Mouse (Mus musculus) liver, embryonic 14.5 days (tissue): ENCODE measurements around the gene Aldh1a1. TPM values are rescaled to one million over a fixed set of nuclear protein-coding genes. Genes with fewer than 3 reads are reported as not detected.

Experiments used
- ATAC-seq: fragments of 200-750 bp; cut with Nextera tagmentation; 2 replicates; pipeline ENCODE4 v1.8.0; 2017; ENCODE audit warnings: moderate number of reproducible peaks, mild to moderate bottlenecking, moderate library complexity; ENCODE audit not compliant: insufficient read depth
- DNase-seq, 3 experiments: peaks; one replicate each; pipeline ENCODE4 v3.0.0-alpha.2; 2012 to 2013; ENCODE audit warnings: low read depth in 3 of 3, low spot score in 3 of 3
- H3K27ac ChIP-seq: fragments of 300-500 bp; sonication (generic); 2 replicates; pipeline ENCODE4 v1.5.1; 2014; ENCODE audit warnings: moderate library complexity, mild to moderate bottlenecking, control low read depth, inconsistent platforms
- H3K27me3 ChIP-seq: fragments of 300-500 bp; sonication (generic); 2 replicates; pipeline ENCODE4 v1.6.1; 2014; ENCODE audit warnings: mild to moderate bottlenecking, low read length, moderate library complexity; ENCODE audit not compliant: control insufficient read depth, insufficient read depth
- H3K36me3 ChIP-seq: fragments of 300-500 bp; sonication (generic); replicated peaks from 2 replicates; pipeline ENCODE4 v1.6.1; 2014; ENCODE audit warnings: low read depth; ENCODE audit not compliant: control insufficient read depth, insufficient read depth
- H3K4me1 ChIP-seq, 2 experiments: fragments of 200-500 bp in 1 of 2; fragments of 300-500 bp in 1 of 2; sonication (generic) in 1 of 2; replicated peaks; 2 replicates each; pipeline ENCODE4 v1.6.1; 2012 to 2014; ENCODE audit warnings: antibody characterized with exemption in 1 of 2, inconsistent platforms in 1 of 2, low read length in 1 of 2; ENCODE audit not compliant: control insufficient read depth in 2 of 2, insufficient read depth in 2 of 2
- H3K4me2 ChIP-seq: fragments of 300-500 bp; sonication (generic); 2 replicates; pipeline ENCODE4 v1.6.1; 2014; ENCODE audit warnings: low read depth, mild to moderate bottlenecking, control low read depth, moderate library complexity
- H3K4me3 ChIP-seq, 2 experiments: fragments of 200-500 bp in 1 of 2; fragments of 300-500 bp in 1 of 2; sonication (generic) in 1 of 2; 2 replicates each; pipeline ENCODE4 v1.5.1; 2012 to 2014; ENCODE audit warnings: low read depth in 2 of 2, low read length in 2 of 2, mild to moderate bottlenecking in 2 of 2, control low read depth in 1 of 2, inconsistent platforms in 1 of 2, moderate library complexity in 1 of 2; ENCODE audit not compliant: insufficient read depth in 1 of 2
- H3K9ac ChIP-seq: fragments of 300-500 bp; sonication (generic); replicated peaks from 2 replicates; pipeline ENCODE4 v1.6.1; 2014; ENCODE audit warnings: mild to moderate bottlenecking, control low read depth, moderate library complexity
- H3K9me3 ChIP-seq: fragments of 300-500 bp; sonication (generic); 2 replicates; pipeline ENCODE4 v1.6.1; 2016; ENCODE audit warnings: low read length, mixed read lengths; ENCODE audit not compliant: control insufficient read depth
- CTCF ChIP-seq: IDR thresholded peaks from 2 replicates; pipeline ENCODE4 v1.5.1; 2016; ENCODE audit warnings: antibody characterized with exemption, low read depth, control low read depth
- EP300 ChIP-seq: IDR thresholded peaks from 2 replicates; pipeline ENCODE4 v1.6.1; 2016; ENCODE audit warnings: antibody characterized with exemption, low read depth
- WGBS: fragments of 180-500 bp; shearing (Covaris S2); extraction: QIAGEN DNeasy Blood & Tissue Kit; methylation state at CpG from one replicate; pipeline ENCODE4 v1.1.7; 2014; ENCODE audit not compliant: insufficient replicate concordance; 5-methylcytosine and 5-hydroxymethylcytosine counted together
- polyA plus RNA-seq, 2 experiments: library from polyadenylated mRNA; depleted of rRNA in 1 of 2; stranded (reverse) in 1 of 2; unstranded in 1 of 2; fragments of >200 nt; fragmentation: Nextera tagmentation in 1 of 2; extraction: Ambion mirVana in 1 of 2; gene quantifications; 2 replicates each; pipeline versions ENCODE4 v1.2.1 to v1.2.3; 2012 to 2014

Aldh1a1 gene
- polyA plus RNA-seq, 2 experiments: 0.61 to 0.94 TPM

DNA sequence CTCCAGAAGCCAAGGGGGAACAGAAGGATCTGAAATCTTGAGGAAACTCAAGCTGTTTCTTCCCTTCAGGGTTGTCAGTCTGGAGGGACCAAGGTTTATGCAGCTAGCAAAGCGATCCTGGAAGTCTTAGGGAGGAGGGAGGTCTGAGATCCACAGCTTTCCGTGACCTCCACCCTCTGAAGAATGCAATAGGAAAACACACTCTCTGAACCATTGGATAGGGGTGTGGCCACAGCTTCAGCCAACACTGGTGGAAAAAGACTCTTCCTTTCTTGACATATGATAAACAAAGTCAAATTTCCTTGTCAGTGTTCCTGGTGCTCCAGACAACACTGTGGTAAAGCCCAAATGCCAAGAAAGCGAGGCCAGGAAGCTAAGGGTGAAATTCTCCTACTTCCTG is 84.5 kb downstream of the Aldh1a1 start:
- Histone ChIP-seq H3K27me3 (no peaks in the 10 kb centered on the region), H3K36me3 (no peaks in the 10 kb centered on the region), H3K9me3 (no peaks in the 10 kb centered on the region), H3K4me3 (no peak overlapping the region), H3K27ac (no peak overlapping the region), H3K4me2 (no peak overlapping the region), H3K9ac (no peak overlapping the region), H3K4me1 (no peaks in the 10 kb centered on the region)
- no peak for TF ChIP-seq CTCF
- TF ChIP-seq EP300: no peak
- ATAC-seq: no peak
- DNase-seq: no peak
- 44% methylated on average over 3 of the region's 3 CpGs for WGBS

DNA sequence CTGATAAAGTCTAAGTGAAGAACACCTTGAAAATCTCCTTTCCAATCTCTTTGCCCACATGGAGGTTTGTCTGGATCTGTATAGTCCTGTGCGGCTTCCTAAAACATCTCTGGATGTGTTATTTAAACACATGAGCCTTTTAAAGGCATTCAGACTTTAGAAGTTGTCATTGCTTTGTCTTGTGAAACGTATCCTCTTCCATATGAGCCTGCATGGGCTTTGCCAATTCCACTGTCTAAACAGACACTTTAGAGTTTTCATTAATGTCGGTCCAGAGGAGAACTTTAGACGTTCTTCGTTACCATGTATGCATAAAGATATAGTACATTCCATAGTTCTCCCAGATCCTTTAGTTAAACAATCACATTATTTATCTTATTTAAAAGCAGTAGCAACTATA is 84.9 kb downstream of the Aldh1a1 start:
- no peak overlapping the region for H3K27ac ChIP-seq
- H3K9ac ChIP-seq: no peak overlapping the region
- no peaks in the 10 kb centered on the region for H3K4me1 ChIP-seq
- H3K4me3 ChIP-seq: no peak overlapping the region
- no peaks in the 10 kb centered on the region for H3K27me3 ChIP-seq
- ATAC-seq: no peak
- TF ChIP-seq EP300 (no peak), CTCF (no peak)
- no peaks in the 10 kb centered on the region for H3K36me3 ChIP-seq
- no peak overlapping the region for H3K4me2 ChIP-seq
- H3K9me3 ChIP-seq: no peaks in the 10 kb centered on the region
- 70% methylated on average over 5 of the region's 5 CpGs for WGBS
- DNase-seq: no peak

DNA sequence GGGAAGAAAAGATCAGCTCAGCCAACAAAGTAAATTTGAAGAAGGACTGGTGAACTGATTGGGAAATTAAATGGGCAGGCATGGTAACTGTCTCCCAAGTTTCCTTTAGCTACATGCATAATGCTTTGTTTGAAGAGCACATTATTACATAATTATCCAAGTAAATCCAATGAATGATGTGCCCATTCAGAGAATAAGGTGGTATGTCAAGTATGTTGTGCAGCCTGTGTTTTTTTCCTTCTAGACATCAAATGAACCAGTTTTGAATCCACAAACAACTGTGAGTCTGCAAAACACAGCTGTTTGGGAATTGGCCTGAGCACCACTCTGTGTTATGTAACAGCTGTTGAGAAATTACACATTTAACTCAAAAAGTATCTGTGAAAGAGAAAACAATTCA is 107.4 kb downstream of the Aldh1a1 start:
- no peak for DNase-seq
- Histone ChIP-seq H3K4me3 (no peak overlapping the region), H3K4me2 (no peak overlapping the region), H3K9ac (no peak overlapping the region), H3K36me3 (no peaks in the 10 kb centered on the region), H3K4me1 (peaks cover 0 to 3% of the 10 kb centered on the region in 2 experiments; a peak in 1 of 4 replicates), H3K27ac (no peak overlapping the region), H3K9me3 (no peaks in the 10 kb centered on the region), H3K27me3 (no peaks in the 10 kb centered on the region)
- no peak for ATAC-seq
- TF ChIP-seq CTCF (no peak), EP300 (no peak)

DNA sequence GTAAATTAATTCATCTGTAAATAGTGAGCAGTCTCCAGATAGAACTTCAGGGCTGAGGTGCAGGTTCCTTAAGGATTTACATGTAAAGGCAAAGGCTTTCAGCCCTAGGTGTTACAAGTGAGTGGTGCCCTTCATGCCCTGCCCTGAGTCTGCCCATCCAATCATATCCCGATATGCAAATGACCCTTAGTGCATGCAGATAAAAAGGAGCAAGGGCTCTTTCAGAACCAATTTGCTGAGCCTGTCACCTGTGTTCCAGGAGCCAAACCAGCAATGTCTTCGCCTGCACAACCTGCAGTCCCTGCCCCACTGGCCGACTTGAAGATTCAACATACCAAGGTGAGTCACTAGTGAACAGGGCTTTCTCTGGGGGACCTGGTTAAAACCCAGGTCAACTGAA is 109.2 kb downstream of the Aldh1a1 start:
- TF ChIP-seq EP300 (no peak), CTCF (no peak)
- Histone ChIP-seq H3K4me3 (no peak overlapping the region), H3K4me1 (peaks cover 0 to 3% of the 10 kb centered on the region in 2 experiments; a peak in 1 of 4 replicates), H3K9ac (no peak overlapping the region), H3K4me2 (no peak overlapping the region), H3K9me3 (no peaks in the 10 kb centered on the region), H3K27me3 (no peaks in the 10 kb centered on the region), H3K27ac (no peak overlapping the region), H3K36me3 (no peaks in the 10 kb centered on the region)
- DNase-seq (peak in 1 of 3 experiments; percentile 0), ATAC-seq (no peak)
- 32% methylated on average over 3 of the region's 3 CpGs for WGBS

DNA sequence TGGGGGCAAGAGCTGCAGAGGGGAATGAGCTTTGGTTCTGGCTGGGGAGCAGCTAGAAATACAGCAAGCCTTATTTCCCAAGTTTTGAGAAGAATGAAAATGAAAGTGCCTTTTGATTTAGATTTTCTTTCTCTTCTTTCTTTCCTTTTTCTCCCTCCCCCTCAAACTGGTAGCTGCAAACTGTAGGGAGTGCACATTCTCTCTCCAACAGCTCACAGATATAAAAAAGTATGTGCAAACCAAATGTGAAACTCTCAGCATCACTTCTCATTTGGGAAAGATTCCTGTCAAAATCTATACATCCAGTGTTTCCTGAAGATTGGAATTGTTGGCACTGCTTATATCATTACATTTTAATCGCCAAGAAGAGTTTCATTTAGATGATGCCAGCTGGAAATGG is 110.7 kb downstream of the Aldh1a1 start:
- H3K27ac ChIP-seq: no peak overlapping the region
- TF ChIP-seq CTCF: no peak
- TF ChIP-seq EP300: no peak

DNA sequence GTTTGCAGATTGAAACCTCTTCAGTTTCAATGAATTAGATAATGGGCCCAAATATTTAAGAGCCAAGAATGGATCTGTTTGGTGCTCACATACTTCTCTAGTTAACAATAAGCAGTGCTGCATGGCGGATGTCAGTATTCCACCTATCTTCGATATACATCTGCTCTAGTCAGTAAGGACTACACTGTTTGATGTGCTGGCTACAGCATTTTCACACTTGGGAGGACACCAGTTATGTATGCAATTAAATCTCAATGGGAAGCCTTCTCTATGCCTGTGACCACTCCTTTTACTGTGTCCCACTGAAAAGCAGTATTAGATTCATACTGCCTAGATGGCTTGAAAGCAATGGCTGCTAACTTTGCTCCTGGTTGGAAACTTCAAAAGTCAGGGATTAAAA is 111.4 kb downstream of the Aldh1a1 start:
- Histone ChIP-seq H3K4me3 (no peak overlapping the region), H3K9ac (no peak overlapping the region), H3K9me3 (no peaks in the 10 kb centered on the region), H3K27ac (no peak overlapping the region), H3K4me2 (no peak overlapping the region), H3K4me1 (peaks cover 0 to 3% of the 10 kb centered on the region in 2 experiments; a peak in 1 of 4 replicates), H3K36me3 (no peaks in the 10 kb centered on the region), H3K27me3 (no peaks in the 10 kb centered on the region)
- no peak for TF ChIP-seq CTCF
- no peak for TF ChIP-seq EP300
- ATAC-seq: no peak
- DNase-seq: no peak
- 75% methylated on average over 2 of the region's 2 CpGs for WGBS

More for the DNA sequence above, 110.7 kb downstream of the Aldh1a1 start:
- no peak overlapping the region for H3K9ac ChIP-seq
- ATAC-seq: no peak
- H3K36me3 ChIP-seq: no peaks in the 10 kb centered on the region
- no peak overlapping the region for H3K4me2 ChIP-seq
- 40% methylated on average over 1 of the region's 1 CpGs for WGBS
- no peaks in the 10 kb centered on the region for H3K9me3 ChIP-seq
- H3K27me3 ChIP-seq: no peaks in the 10 kb centered on the region
- H3K4me1 ChIP-seq: peaks cover 0 to 3% of the 10 kb centered on the region in 2 experiments; a peak in 1 of 4 replicates
- no peak for DNase-seq
- H3K4me3 ChIP-seq: no peak overlapping the region
